Mouse (Mus musculus): ENCODE measurements around the gene Ephb3.

GRCm38 (mm10) chr16:21184697-21185096, 19.9 kb upstream of the Ephb3 start:
- no peak for TF ChIP-seq CTCF (IDR thresholded peaks at IDR 0.05; ENCODE audit: control insufficient read depth, insufficient read depth, insufficient replicate concordance, low read depth, low read length)
- TF ChIP-seq POLR2A (IDR thresholded peaks at IDR 0.05; ENCODE audit: control insufficient read depth, low read depth, low read length) = no peak

Measured in testis, adult 2 months (tissue).